Mouse (Mus musculus): ENCODE results near the gene Wdfy2. TPM values are rescaled to one million over a fixed set of nuclear protein-coding genes. Genes with fewer than 3 reads are reported as not detected.
A peak's percentile ranks its signal among the peaks of the same experiment; 100 is the strongest.

The Wdfy2 gene
- polyA plus RNA-seq (2015; fragmentation: Nextera tagmentation; extraction: Ambion mirVana), result 2.8 and 3.1 TPM in 2 replicates

DNA sequence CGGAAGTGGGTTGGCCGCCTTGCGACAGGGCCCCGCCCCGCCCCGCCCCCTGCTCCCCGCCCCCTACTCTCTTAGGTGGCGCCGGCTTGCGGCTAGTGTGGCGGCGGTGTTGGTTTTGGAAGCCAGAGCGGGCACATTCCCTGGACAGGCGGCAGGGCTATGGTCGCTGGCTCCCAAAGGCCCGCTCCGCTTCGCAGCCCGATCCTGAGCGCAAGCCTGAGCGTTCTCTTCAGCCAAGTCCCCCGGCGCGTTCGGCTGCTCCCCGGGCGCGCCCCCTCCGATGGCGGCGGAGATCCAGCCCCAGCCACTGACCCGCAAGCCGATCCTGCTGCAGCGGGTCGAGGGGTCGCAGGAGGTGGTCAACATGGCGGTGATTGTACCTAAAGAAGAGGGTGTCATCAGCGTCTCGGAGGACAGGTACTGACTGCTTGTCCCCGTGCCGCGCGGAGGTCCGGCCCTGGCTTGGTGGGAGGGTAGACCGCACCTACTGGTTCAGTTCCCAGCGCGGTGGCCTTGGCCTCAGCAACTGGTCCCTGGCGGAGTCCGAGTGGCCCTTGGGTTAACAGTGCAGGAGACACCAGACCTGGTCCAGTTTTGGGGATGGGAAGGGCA is at the start of gene Wdfy2:
Wdfy2 (plus strand) TSS at position 38 of the 612 bp plus-strand sequence.
- Histone ChIP-seq H3K4me1 (ENCODE audit: control insufficient read depth, low read depth, low read length) (peaks cover 4% of the 10 kb centered on the region; the same call in 1 of the 2 replicates), H3K9me3 (replicated peaks; ENCODE audit: control insufficient read depth, low read length) (no peaks in the 10 kb centered on the region), H3K27me3 (ENCODE audit: control insufficient read depth, insufficient read depth, low read depth, low read length) (peaks cover 4% of the 10 kb centered on the region), H3K4me2 (ENCODE audit: low read depth, low read length) (peak within 1 kb of the TSS; percentile 82), H3K9ac (ENCODE audit: low read depth, low read length) (peak within 1 kb of the TSS; percentile 71), H3K36me3 (ENCODE audit: control insufficient read depth, insufficient read depth) (no peaks in the 10 kb centered on the region), H3K4me3 (ENCODE audit: low read depth, low read length) (peak within 1 kb of the TSS; percentile 75), H3K27ac (ENCODE audit: low read length) (peak within 1 kb of the TSS; percentile 66)
- WGBS (ENCODE audit: insufficient replicate concordance), result under 1% methylated on average over 49 of the region's 49 CpGs
- ATAC-seq (ENCODE audit: low read depth), result peak; percentile 7; the same call in 1 of the 2 replicates

DNA sequence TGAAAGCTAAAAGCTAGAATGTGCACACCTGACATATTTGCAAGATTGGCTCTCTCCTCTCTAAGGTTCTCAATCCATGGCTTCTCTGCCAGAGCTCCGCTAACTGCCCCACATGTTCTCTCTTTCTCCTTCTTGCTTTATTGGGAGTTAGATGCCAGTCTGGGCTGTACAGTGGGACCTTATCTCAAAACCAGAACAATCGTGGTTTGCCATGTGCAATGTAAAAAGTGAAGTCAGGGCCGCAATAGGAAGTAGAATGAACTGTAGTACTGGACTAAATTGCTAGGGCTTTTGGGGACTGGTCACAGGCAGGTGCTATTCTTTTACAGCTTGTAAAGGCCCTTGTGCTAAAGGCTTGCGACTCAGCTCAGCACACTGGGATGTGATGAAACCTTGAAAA is 48.2 kb upstream of the Wdfy2 start:
- whole genome bisulfite sequencing (ENCODE audit: insufficient replicate concordance), result 22% methylated on average over 4 of the region's 4 CpGs
- ATAC-seq (ENCODE audit: low read depth), result no peak
- H3K9ac ChIP-seq (ENCODE audit: low read depth, low read length), result no peak overlapping the region

DNA sequence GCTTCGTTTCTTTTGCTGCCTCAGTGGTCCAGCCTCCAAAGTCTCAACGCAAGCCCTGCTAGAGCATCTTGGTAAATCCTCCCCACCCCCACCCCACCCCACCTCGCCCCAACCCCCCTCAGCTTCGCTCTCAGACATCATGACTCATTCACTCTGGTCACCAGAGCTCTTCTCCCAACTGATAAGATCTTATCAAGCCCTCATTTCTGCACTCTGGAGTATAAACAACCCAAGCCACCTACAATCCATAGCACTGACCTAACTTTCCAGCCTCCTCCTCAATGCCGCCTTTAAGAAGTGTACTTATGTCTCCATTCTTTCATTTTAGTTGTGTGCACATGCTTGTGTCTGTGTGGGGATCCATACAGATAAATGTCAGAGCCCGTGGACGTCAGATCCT is 41.8 kb upstream of the Wdfy2 start:
- Histone ChIP-seq H3K36me3 (ENCODE audit: control insufficient read depth, insufficient read depth) (no peaks in the 10 kb centered on the region), H3K27me3 (ENCODE audit: control insufficient read depth, insufficient read depth, low read depth, low read length) (no peaks in the 10 kb centered on the region), H3K9ac (ENCODE audit: low read depth, low read length) (no peak overlapping the region), H3K27ac (ENCODE audit: low read length) (no peak overlapping the region), H3K4me1 (ENCODE audit: control insufficient read depth, low read depth, low read length) (no peaks in the 10 kb centered on the region; the same call in 1 of the 2 replicates), H3K4me3 (ENCODE audit: low read depth, low read length) (no peak overlapping the region), H3K4me2 (ENCODE audit: low read depth, low read length) (no peak overlapping the region), H3K9me3 (replicated peaks; ENCODE audit: control insufficient read depth, low read length) (no peaks in the 10 kb centered on the region)
- 36% methylated on average over 7 of the region's 7 CpGs for WGBS (ENCODE audit: insufficient replicate concordance)
- no peak for ATAC-seq (ENCODE audit: low read depth)

More for the DNA sequence above, 48.2 kb upstream of the Wdfy2 start:
- Histone ChIP-seq H3K4me1 (ENCODE audit: control insufficient read depth, low read depth, low read length) (no peaks in the 10 kb centered on the region), H3K9me3 (replicated peaks; ENCODE audit: control insufficient read depth, low read length) (no peaks in the 10 kb centered on the region), H3K27ac (ENCODE audit: low read length) (no peak overlapping the region), H3K36me3 (ENCODE audit: control insufficient read depth, insufficient read depth) (no peaks in the 10 kb centered on the region), H3K4me3 (ENCODE audit: low read depth, low read length) (no peak overlapping the region), H3K27me3 (ENCODE audit: control insufficient read depth, insufficient read depth, low read depth, low read length) (no peaks in the 10 kb centered on the region), H3K4me2 (ENCODE audit: low read depth, low read length) (no peak overlapping the region)

DNA sequence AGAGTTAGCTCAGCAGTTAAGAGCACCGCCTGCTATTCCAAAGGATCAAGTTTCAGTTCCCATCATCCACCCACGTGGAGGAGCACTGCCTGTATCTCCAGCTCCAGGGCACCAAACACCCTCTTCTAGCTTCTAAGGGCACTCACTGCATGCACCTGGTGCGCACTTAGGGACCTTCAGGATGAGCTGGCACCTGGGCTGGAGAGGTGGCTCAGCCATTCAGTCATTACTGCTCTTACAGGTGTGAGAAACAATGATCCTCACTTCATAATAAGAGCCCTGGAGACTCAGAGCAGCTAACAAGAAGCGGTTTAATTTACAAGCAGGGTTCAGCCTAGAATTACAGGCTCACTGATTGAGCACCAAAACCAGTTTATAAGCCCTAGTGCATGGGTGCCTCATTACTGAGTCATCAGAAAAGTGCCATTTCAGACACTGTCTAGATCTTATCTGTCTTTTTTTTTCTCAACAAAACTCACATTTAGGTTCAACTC is 38.8 kb upstream of the Wdfy2 start:
- H3K4me3 ChIP-seq (ENCODE audit: low read depth, low read length), result no peak overlapping the region
- H3K36me3 ChIP-seq (ENCODE audit: control insufficient read depth, insufficient read depth), result no peaks in the 10 kb centered on the region
- H3K9ac ChIP-seq (ENCODE audit: low read depth, low read length), result no peak overlapping the region
- H3K9me3 ChIP-seq (replicated peaks; ENCODE audit: control insufficient read depth, low read length), result no peaks in the 10 kb centered on the region
- ATAC-seq (ENCODE audit: low read depth), result no peak
- no peak overlapping the region for H3K27ac ChIP-seq (ENCODE audit: low read length)
- H3K4me1 ChIP-seq (ENCODE audit: control insufficient read depth, low read depth, low read length), result no peaks in the 10 kb centered on the region; the same call in 1 of the 2 replicates
- H3K27me3 ChIP-seq (ENCODE audit: control insufficient read depth, insufficient read depth, low read depth, low read length), result no peaks in the 10 kb centered on the region
- 17% methylated on average over 4 of the region's 4 CpGs for WGBS (ENCODE audit: insufficient replicate concordance)
- H3K4me2 ChIP-seq (ENCODE audit: low read depth, low read length), result no peak overlapping the region

DNA sequence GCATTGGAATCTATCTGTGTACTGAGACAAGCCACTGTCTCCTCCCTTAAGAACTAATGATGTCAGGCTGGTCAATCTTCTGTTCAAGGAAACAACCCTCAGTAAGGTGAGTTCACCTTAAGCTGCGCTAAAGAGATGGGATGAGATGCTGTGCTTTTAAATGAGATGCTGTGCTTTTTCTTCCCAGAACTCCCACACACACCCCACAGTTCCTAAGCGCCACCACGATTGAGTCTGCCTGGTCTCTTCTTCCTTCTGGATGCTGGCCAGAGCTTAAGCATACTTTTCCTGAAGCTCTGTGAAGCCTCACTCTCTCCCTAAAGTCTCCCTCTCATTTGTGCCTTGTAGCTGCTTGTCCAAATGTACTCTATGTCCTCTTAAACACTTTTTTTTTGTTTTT is 36.7 kb upstream of the Wdfy2 start:
- H3K4me3 ChIP-seq (ENCODE audit: low read depth, low read length), result no peak overlapping the region
- H3K27ac ChIP-seq (ENCODE audit: low read length), result no peak overlapping the region
- H3K9ac ChIP-seq (ENCODE audit: low read depth, low read length), result no peak overlapping the region
- no peak for ATAC-seq (ENCODE audit: low read depth)
- H3K9me3 ChIP-seq (replicated peaks; ENCODE audit: control insufficient read depth, low read length), result no peaks in the 10 kb centered on the region
- no peaks in the 10 kb centered on the region for H3K36me3 ChIP-seq (ENCODE audit: control insufficient read depth, insufficient read depth)
- H3K27me3 ChIP-seq (ENCODE audit: control insufficient read depth, insufficient read depth, low read depth, low read length), result no peaks in the 10 kb centered on the region
- WGBS (ENCODE audit: insufficient replicate concordance), result 57% methylated on average over 3 of the region's 3 CpGs
- no peaks in the 10 kb centered on the region; the same call in 1 of the 2 replicates for H3K4me1 ChIP-seq (ENCODE audit: control insufficient read depth, low read depth, low read length)
- no peak overlapping the region for H3K4me2 ChIP-seq (ENCODE audit: low read depth, low read length)

DNA sequence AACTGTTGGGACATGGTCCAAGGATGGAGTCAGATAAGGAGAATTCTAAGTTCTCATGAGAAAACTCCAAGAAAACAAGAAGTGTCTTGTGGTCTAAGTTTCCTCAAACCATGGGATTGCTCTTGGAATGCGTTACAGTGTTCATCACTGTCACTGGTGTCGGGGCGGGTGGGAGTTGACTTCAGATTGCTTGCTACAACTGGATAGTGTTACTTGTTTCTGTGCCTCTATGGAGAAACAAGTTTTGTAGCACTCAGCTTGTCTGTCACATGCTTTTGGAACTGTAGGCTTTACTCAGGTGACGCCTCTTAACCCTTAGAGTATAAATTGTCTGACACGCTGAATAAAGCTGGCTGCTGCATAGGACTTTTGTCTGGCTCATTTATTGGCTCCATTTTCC is 34.3 kb upstream of the Wdfy2 start:
- no peak for ATAC-seq (ENCODE audit: low read depth)
- WGBS (ENCODE audit: insufficient replicate concordance), result 67% methylated on average over 5 of the region's 5 CpGs
- Histone ChIP-seq H3K27me3 (ENCODE audit: control insufficient read depth, insufficient read depth, low read depth, low read length) (no peaks in the 10 kb centered on the region), H3K27ac (ENCODE audit: low read length) (no peak overlapping the region), H3K4me2 (ENCODE audit: low read depth, low read length) (no peak overlapping the region), H3K9me3 (replicated peaks; ENCODE audit: control insufficient read depth, low read length) (no peaks in the 10 kb centered on the region), H3K9ac (ENCODE audit: low read depth, low read length) (no peak overlapping the region), H3K4me3 (ENCODE audit: low read depth, low read length) (no peak overlapping the region), H3K4me1 (ENCODE audit: control insufficient read depth, low read depth, low read length) (no peaks in the 10 kb centered on the region; the same call in 1 of the 2 replicates), H3K36me3 (ENCODE audit: control insufficient read depth, insufficient read depth) (no peaks in the 10 kb centered on the region)

DNA sequence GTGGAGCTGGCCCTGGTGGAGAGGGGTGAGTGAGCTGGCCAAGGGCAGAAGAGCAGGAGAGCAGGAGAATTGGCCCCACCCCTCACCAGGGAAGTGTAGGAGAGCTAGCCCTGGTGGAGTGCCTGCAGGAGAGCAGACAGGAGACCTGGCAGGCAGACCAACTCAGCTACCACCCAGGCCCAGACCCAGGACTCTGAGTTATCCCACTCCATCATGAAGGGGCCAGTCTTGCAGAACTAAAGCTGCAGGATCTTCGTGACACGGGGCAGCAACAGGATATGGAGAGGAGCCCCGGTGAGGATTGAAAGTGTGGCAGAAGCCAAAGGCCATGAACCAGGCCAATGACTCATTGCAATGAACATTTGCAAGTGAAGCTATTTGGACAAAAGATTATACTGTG is 30.6 kb upstream of the Wdfy2 start:
- H3K4me2 ChIP-seq (ENCODE audit: low read depth, low read length), result no peak overlapping the region
- ATAC-seq (ENCODE audit: low read depth), result no peak
- H3K27ac ChIP-seq (ENCODE audit: low read length), result no peak overlapping the region
- H3K9me3 ChIP-seq (replicated peaks; ENCODE audit: control insufficient read depth, low read length), result no peaks in the 10 kb centered on the region
- H3K9ac ChIP-seq (ENCODE audit: low read depth, low read length), result no peak overlapping the region
- no peaks in the 10 kb centered on the region for H3K36me3 ChIP-seq (ENCODE audit: control insufficient read depth, insufficient read depth)
- WGBS (ENCODE audit: insufficient replicate concordance), result 48% methylated on average over 3 of the region's 3 CpGs
- no peak overlapping the region for H3K4me3 ChIP-seq (ENCODE audit: low read depth, low read length)
- H3K4me1 ChIP-seq (ENCODE audit: control insufficient read depth, low read depth, low read length), result no peaks in the 10 kb centered on the region
- no peaks in the 10 kb centered on the region for H3K27me3 ChIP-seq (ENCODE audit: control insufficient read depth, insufficient read depth, low read depth, low read length)

DNA sequence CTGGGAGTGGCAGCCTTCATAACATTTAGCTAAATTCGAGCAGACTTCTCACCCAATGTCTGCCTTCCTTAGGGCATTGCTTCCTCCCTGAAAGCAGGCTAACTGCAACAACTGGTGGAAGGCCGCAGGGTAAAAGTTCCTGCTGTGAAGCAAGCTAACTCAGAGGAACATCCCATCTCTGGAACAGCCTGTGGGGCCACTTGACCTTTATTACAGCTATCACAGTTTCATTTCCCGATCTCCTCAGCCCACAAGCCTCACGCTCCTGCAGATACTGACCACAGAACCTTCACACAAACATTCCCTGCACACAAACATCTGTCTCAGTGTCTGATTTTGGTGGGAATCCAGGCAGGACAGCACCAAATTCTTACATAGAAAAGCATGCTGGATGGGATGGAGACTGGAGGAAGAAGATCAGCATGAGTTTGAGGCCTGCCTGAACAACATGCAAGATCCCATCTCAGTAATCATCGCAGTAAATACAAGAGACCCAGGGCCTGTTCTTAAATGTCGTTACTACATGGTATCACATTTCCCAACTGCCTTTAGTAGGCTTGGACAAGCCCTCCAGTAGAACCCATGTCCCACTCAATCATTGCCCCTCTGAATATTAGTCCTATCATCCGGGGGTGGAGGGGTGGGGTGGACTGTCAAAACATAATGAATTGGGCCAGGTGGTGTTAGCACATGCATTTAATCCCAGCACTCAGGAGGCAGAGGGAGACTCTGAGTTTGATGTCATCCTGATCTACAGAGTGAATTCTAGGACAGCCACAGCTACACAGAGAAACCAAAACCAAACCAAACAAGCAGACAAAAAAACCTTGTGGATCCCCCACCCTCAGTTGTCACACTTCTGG is 28.6 kb upstream of the Wdfy2 start:
- no peak overlapping the region for H3K4me3 ChIP-seq (ENCODE audit: low read depth, low read length)
- 44% methylated on average over 7 of the region's 7 CpGs for WGBS (ENCODE audit: insufficient replicate concordance)
- H3K27ac ChIP-seq (ENCODE audit: low read length), result no peak overlapping the region
- H3K4me1 ChIP-seq (ENCODE audit: control insufficient read depth, low read depth, low read length), result no peaks in the 10 kb centered on the region
- no peaks in the 10 kb centered on the region for H3K36me3 ChIP-seq (ENCODE audit: control insufficient read depth, insufficient read depth)
- no peak overlapping the region for H3K9ac ChIP-seq (ENCODE audit: low read depth, low read length)
- H3K27me3 ChIP-seq (ENCODE audit: control insufficient read depth, insufficient read depth, low read depth, low read length), result no peaks in the 10 kb centered on the region
- H3K4me2 ChIP-seq (ENCODE audit: low read depth, low read length), result no peak overlapping the region
- no peaks in the 10 kb centered on the region for H3K9me3 ChIP-seq (replicated peaks; ENCODE audit: control insufficient read depth, low read length)
- ATAC-seq (ENCODE audit: low read depth), result peak; percentile 37; the same call in 1 of the 2 replicates

DNA sequence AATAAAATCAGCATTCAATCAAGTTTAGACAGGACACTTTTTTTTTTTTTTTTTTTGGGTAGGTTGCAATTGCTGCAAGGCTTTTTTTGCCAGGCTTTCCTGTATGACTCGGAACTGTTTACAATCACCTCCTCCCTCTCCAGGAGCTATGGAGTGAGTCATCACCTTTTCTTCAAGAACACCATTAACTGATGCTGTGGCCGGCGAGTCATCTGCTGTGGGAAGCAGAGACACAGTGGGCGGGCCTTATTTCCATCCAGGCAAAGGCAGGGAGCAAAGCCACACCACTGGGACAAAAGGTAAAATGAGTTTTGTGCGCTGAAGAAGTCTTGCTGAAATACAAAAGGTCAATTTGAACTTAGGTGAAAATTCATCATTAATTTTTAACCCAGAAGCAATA is 24.7 kb upstream of the Wdfy2 start:
- no peak overlapping the region for H3K4me2 ChIP-seq (ENCODE audit: low read depth, low read length)
- H3K4me3 ChIP-seq (ENCODE audit: low read depth, low read length), result no peak overlapping the region
- no peaks in the 10 kb centered on the region for H3K36me3 ChIP-seq (ENCODE audit: control insufficient read depth, insufficient read depth)
- H3K4me1 ChIP-seq (ENCODE audit: control insufficient read depth, low read depth, low read length), result no peaks in the 10 kb centered on the region
- no peak overlapping the region for H3K27ac ChIP-seq (ENCODE audit: low read length)
- no peak overlapping the region for H3K9ac ChIP-seq (ENCODE audit: low read depth, low read length)
- 34% methylated on average over 5 of the region's 5 CpGs for WGBS (ENCODE audit: insufficient replicate concordance)
- no peaks in the 10 kb centered on the region for H3K27me3 ChIP-seq (ENCODE audit: control insufficient read depth, insufficient read depth, low read depth, low read length)
- ATAC-seq (ENCODE audit: low read depth), result no peak
- H3K9me3 ChIP-seq (replicated peaks; ENCODE audit: control insufficient read depth, low read length), result no peaks in the 10 kb centered on the region

Measured in liver, embryonic 16.5 days (tissue).